Mouse (Mus musculus): ENCODE measurements around the gene Grip1. TPM values are rescaled to one million over a fixed set of nuclear protein-coding genes. Genes with fewer than 3 reads are reported as not detected.

The Grip1 gene
- total RNA-seq, 2 experiments from 2014 or later: 17.7 to 22.7 TPM

GRCm38 (mm10) chr10:119867726-119868125 lies 414.1 kb downstream of the Grip1 start:
- DNase-seq (ENCODE audit: low spot score in 2 of 2): no peak
- intact Hi-C loops (cut with DNase I): no loop called here

- no peak for DNase-seq (ENCODE audit: low spot score in 2 of 2)
- intact Hi-C loops (cut with DNase I): no loop called here
Observed at GRCm38 (mm10) chr10:119868995-119869579, 415.5 kb downstream of the Grip1 start.

GRCm38 (mm10) chr10:119876721-119877120 lies 423.1 kb downstream of the Grip1 start:
- intact Hi-C loops (cut with DNase I): no loop called here
- no peak for DNase-seq (ENCODE audit: low spot score in 2 of 2)

- DNase-seq (ENCODE audit: low spot score in 2 of 2): no peak
- intact Hi-C loops (cut with DNase I): no loop called here
Observed at GRCm38 (mm10) chr10:119878331-119878730, 424.7 kb downstream of the Grip1 start.

GRCm38 (mm10) chr10:119884591-119884990 lies 431.0 kb downstream of the Grip1 start:
- DNase-seq (ENCODE audit: low spot score in 2 of 2): no peak
- intact Hi-C loops (cut with DNase I): no loop called here

GRCm38 (mm10) chr10:119885563-119885962 lies 431.9 kb downstream of the Grip1 start:
- intact Hi-C loops (cut with DNase I): no loop called here

GRCm38 (mm10) chr10:119886681-119887080 lies 433.1 kb downstream of the Grip1 start:
- intact Hi-C loops (cut with DNase I): no loop called here
- DNase-seq (ENCODE audit: low spot score in 2 of 2): no peak

More at GRCm38 (mm10) chr10:119885563-119885962, 431.9 kb downstream of the Grip1 start:
- no peak for DNase-seq (ENCODE audit: low spot score in 2 of 2)

GRCm38 (mm10) chr10:119902754-119903153 lies 449.1 kb downstream of the Grip1 start:
- intact Hi-C loops (cut with DNase I): no loop called here

GRCm38 (mm10) chr10:119906869-119907268 lies 453.2 kb downstream of the Grip1 start:
- intact Hi-C loops (cut with DNase I): no loop called here
- no peak for DNase-seq (ENCODE audit: low spot score in 2 of 2)

More at GRCm38 (mm10) chr10:119902754-119903153, 449.1 kb downstream of the Grip1 start:
- DNase-seq (ENCODE audit: low spot score in 2 of 2): no peak

GRCm38 (mm10) chr10:119917995-119918394 lies 464.4 kb downstream of the Grip1 start:
- intact Hi-C loops (cut with DNase I): no loop called here
- no peak for DNase-seq (ENCODE audit: low spot score in 2 of 2)

- intact Hi-C loops (cut with DNase I): no loop called here
- DNase-seq (ENCODE audit: low spot score in 2 of 2): no peak
Observed at GRCm38 (mm10) chr10:119927963-119928362, 474.3 kb downstream of the Grip1 start.

- intact Hi-C loops (cut with DNase I): no loop called here
- DNase-seq (ENCODE audit: low spot score in 2 of 2): no peak
Observed at GRCm38 (mm10) chr10:119928921-119929320, 475.3 kb downstream of the Grip1 start.

- no peak for DNase-seq (ENCODE audit: low spot score in 2 of 2)
- intact Hi-C loops (cut with DNase I): no loop called here
Observed at GRCm38 (mm10) chr10:119932794-119933193, 479.2 kb downstream of the Grip1 start.

GRCm38 (mm10) chr10:119933362-119933761 lies 479.7 kb downstream of the Grip1 start:
- intact Hi-C loops (cut with DNase I): no loop called here
- no peak for DNase-seq (ENCODE audit: low spot score in 2 of 2)

- DNase-seq (ENCODE audit: low spot score in 2 of 2): no peak
- intact Hi-C loops (cut with DNase I): no loop called here
Observed at GRCm38 (mm10) chr10:119935231-119935630, 481.6 kb downstream of the Grip1 start.

- no peak for DNase-seq (ENCODE audit: low spot score in 2 of 2)
- intact Hi-C loops (cut with DNase I): no loop called here
Observed at GRCm38 (mm10) chr10:119937481-119937880, 483.9 kb downstream of the Grip1 start.

GRCm38 (mm10) chr10:119943906-119944305 lies 490.3 kb downstream of the Grip1 start:
- intact Hi-C loops (cut with DNase I): no loop called here
- no peak for DNase-seq (ENCODE audit: low spot score in 2 of 2)

GRCm38 (mm10) chr10:119951460-119951859 lies 497.8 kb downstream of the Grip1 start:
- intact Hi-C loops (cut with DNase I): no loop called here
- no peak for DNase-seq (ENCODE audit: low spot score in 2 of 2)

GRCm38 (mm10) chr10:119957260-119957955 lies 503.8 kb downstream of the Grip1 start:
- intact Hi-C loops (cut with DNase I): no loop called here
- no peak for DNase-seq (ENCODE audit: low spot score in 2 of 2)

GRCm38 (mm10) chr10:119960915-119961314 lies 507.3 kb downstream of the Grip1 start:
- DNase-seq (ENCODE audit: low spot score in 2 of 2): no peak
- intact Hi-C loops (cut with DNase I): no loop called here

- DNase-seq (ENCODE audit: low spot score in 2 of 2): no peak
- intact Hi-C loops (cut with DNase I): no loop called here
Observed at GRCm38 (mm10) chr10:119966321-119966720, 512.7 kb downstream of the Grip1 start.
